Mouse (Mus musculus): ENCODE results near the gene Chrna10. TPM values are rescaled to one million over a fixed set of nuclear protein-coding genes. Genes with fewer than 3 reads are reported as not detected.

The Chrna10 gene
- polyA plus RNA-seq (2012; rRNA removed) = 0.18 and 0.23 TPM in 2 replicates

DNA sequence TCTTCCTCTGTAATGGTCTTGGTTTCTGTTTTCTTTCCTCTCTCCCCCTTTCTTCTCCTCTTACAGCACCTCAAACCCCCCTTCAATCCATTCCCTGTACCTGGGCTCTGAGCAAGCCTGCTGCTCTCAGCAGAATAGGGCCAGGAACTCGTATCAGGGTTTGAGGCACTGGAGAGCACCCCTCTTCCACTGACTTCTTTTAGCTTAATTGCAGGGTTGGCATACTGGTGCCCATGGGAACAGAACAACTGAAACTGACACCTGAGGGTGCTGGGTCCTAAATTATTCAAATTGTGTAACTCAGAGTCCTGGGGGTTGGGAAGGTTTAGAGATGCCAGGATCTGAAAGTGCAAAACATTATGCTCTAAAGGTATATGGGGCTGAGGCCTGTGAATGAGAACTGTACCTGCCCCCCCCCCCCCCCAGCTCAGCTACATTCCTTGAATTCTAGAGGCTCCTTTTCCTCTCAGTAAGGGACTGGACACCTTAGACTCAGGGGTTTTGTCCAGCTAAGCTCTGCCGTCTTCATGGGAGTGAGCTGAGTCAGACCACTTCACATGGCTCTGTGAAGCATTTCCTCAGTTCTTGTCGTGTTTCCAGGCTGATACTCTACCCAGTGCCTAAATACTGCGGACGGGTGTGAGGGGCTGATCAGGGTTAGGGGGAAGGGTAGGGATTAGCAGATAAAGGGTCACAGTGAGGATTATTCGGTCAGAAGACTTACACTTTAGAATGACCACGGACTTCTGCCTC lies at the start of gene Chrna10:
Gene Chrna10 (minus strand): TSS at position 250 of the 753 bp plus-strand sequence.
- no peak within 1 kb of the TSS for H3K27ac ChIP-seq (ENCODE audit: insufficient read depth, low read depth, low read length)

DNA sequence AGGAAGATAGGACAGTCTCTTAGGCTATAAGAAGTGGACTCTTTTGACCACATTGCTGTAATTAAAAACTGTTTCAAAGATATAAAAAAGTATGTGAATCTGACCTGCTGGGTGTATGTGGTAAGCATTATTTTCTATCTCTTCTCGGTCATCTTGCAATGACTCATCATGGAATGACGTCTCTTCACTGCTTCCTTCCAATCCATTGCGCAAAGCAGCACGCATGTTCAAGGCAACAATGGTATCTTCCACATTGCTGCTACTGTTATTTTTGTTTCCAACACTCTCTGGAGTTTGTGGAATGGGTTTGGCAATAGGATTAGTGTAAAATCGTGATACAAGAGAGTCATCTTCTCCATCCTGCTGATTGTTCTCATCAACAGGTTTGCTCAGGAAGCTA lies 37.1 kb upstream of the Chrna10 start:
- H3K36me3 ChIP-seq (ENCODE audit: control insufficient read depth, insufficient read depth, low read length) = peaks cover 51% of the 10 kb centered on the region
- no peak overlapping the region for H3K4me3 ChIP-seq (ENCODE audit: low read depth, low read length)
- H3K4me1 ChIP-seq (ENCODE audit: control insufficient read depth, insufficient read depth, insufficient read length, low read length) = no peaks in the 10 kb centered on the region
- no peaks in the 10 kb centered on the region for H3K27me3 ChIP-seq (ENCODE audit: control insufficient read depth, insufficient read depth, low read length)
- no peak overlapping the region for H3K27ac ChIP-seq (ENCODE audit: insufficient read depth, low read depth, low read length)
- no peak for TF ChIP-seq POLR2A (IDR thresholded peaks at IDR 0.05; ENCODE audit: low read depth, low read length)
- no peak for TF ChIP-seq CTCF (IDR thresholded peaks at IDR 0.05; ENCODE audit: extremely low read depth, insufficient read length, insufficient replicate concordance, low read depth, low read length)
- whole genome bisulfite sequencing = 86% methylated on average over 5 of the region's 5 CpGs

More for the DNA sequence above, at the start of gene Chrna10:
- Histone ChIP-seq H3K4me3 (ENCODE audit: low read depth, low read length) (no peak within 1 kb of the TSS), H3K4me1 (ENCODE audit: control insufficient read depth, insufficient read depth, insufficient read length, low read length) (no peaks in the 10 kb centered on the region), H3K27me3 (ENCODE audit: control insufficient read depth, insufficient read depth, low read length) (no peaks in the 10 kb centered on the region), H3K36me3 (ENCODE audit: control insufficient read depth, insufficient read depth, low read length) (peaks cover 25% of the 10 kb centered on the region)
- WGBS = 48% methylated on average over 7 of the region's 7 CpGs
- no peak for TF ChIP-seq POLR2A (IDR thresholded peaks at IDR 0.05; ENCODE audit: low read depth, low read length)
- TF ChIP-seq CTCF (IDR thresholded peaks at IDR 0.05; ENCODE audit: extremely low read depth, insufficient read length, insufficient replicate concordance, low read depth, low read length) = no peak

DNA sequence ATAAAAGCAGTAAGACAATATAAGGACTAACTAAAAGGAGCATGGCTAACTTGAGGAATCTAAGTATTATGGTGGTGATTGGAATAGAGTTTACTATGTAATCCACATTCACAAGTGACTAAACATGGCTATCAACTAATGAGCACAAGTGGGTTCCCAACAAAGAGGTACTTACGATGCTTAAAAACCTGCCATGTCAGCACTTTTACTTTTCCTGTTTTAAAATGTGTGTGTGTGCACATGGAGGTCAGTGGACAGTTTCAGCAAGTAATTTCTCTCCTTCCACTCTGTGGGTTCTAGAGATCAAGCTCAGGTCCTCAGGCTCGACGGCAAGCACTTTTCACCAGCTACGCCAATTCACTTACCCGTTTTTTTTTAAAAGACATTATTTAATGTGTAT lies 21.3 kb upstream of the Chrna10 start:
- Histone ChIP-seq H3K4me1 (ENCODE audit: control insufficient read depth, insufficient read depth, insufficient read length, low read length) (no peaks in the 10 kb centered on the region), H3K27ac (ENCODE audit: insufficient read depth, low read depth, low read length) (no peak overlapping the region), H3K4me3 (ENCODE audit: low read depth, low read length) (no peak overlapping the region), H3K27me3 (ENCODE audit: control insufficient read depth, insufficient read depth, low read length) (no peaks in the 10 kb centered on the region; the same call in 1 of the 2 replicates), H3K36me3 (ENCODE audit: control insufficient read depth, insufficient read depth, low read length) (peaks cover 52% of the 10 kb centered on the region)
- 96% methylated on average over 5 of the region's 5 CpGs for WGBS
- no peak for TF ChIP-seq POLR2A (IDR thresholded peaks at IDR 0.05; ENCODE audit: low read depth, low read length)
- no peak for TF ChIP-seq CTCF (IDR thresholded peaks at IDR 0.05; ENCODE audit: extremely low read depth, insufficient read length, insufficient replicate concordance, low read depth, low read length)

DNA sequence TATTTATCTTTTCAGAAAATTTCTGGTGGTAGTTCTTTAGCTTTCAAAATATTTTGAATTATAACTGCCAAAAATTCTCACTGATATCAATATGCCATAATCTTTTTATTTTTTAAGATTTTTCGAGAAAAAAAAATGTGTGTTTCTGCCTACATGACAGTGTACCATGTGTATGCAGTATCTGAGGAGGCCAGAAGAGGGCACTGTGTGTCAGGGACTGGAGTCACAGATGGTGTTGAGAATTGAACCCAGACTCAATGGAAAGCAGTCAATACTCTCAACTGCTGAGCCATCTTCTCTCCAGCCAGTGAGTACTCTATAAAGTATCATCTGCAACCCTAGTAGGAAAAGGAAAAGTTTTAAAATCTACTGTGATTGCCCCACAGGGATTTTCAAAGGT lies 20.8 kb upstream of the Chrna10 start:
- no peaks in the 10 kb centered on the region for H3K4me1 ChIP-seq (ENCODE audit: control insufficient read depth, insufficient read depth, insufficient read length, low read length)
- no peak overlapping the region for H3K4me3 ChIP-seq (ENCODE audit: low read depth, low read length)
- WGBS = 83% methylated on average over 1 of the region's 1 CpGs
- no peaks in the 10 kb centered on the region; the same call in 1 of the 2 replicates for H3K27me3 ChIP-seq (ENCODE audit: control insufficient read depth, insufficient read depth, low read length)
- TF ChIP-seq POLR2A (IDR thresholded peaks at IDR 0.05; ENCODE audit: low read depth, low read length) = no peak
- TF ChIP-seq CTCF (IDR thresholded peaks at IDR 0.05; ENCODE audit: extremely low read depth, insufficient read length, insufficient replicate concordance, low read depth, low read length) = no peak
- H3K27ac ChIP-seq (ENCODE audit: insufficient read depth, low read depth, low read length) = no peak overlapping the region
- H3K36me3 ChIP-seq (ENCODE audit: control insufficient read depth, insufficient read depth, low read length) = peaks cover 53% of the 10 kb centered on the region

DNA sequence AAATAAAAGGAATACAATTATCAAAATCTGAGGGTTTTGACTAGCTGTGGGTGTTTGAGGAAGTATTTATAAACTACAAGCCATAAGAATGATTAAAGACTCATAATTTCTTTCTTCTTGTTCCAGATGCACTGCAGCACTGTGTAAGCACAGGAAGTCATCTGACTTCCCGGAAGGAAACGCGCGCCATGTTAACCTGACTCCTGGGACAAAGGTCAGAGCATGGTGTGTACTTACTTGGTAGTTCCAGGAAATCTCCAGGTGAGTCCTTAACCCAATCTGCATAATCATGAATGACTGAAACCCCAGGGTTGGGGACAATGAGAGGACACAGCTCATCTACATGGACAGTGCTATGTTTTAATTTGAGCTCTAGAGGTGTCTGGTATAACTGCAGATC lies 15.8 kb upstream of the Chrna10 start:
- no peak overlapping the region for H3K4me3 ChIP-seq (ENCODE audit: low read depth, low read length)
- H3K36me3 ChIP-seq (ENCODE audit: control insufficient read depth, insufficient read depth, low read length) = peaks cover 59% of the 10 kb centered on the region
- no peak overlapping the region for H3K27ac ChIP-seq (ENCODE audit: insufficient read depth, low read depth, low read length)
- TF ChIP-seq POLR2A (IDR thresholded peaks at IDR 0.05; ENCODE audit: low read depth, low read length) = no peak
- no peak for TF ChIP-seq CTCF (IDR thresholded peaks at IDR 0.05; ENCODE audit: extremely low read depth, insufficient read length, insufficient replicate concordance, low read depth, low read length)
- 78% methylated on average over 4 of the region's 4 CpGs for WGBS
- no peaks in the 10 kb centered on the region for H3K27me3 ChIP-seq (ENCODE audit: control insufficient read depth, insufficient read depth, low read length)
- H3K4me1 ChIP-seq (ENCODE audit: control insufficient read depth, insufficient read depth, insufficient read length, low read length) = no peaks in the 10 kb centered on the region

DNA sequence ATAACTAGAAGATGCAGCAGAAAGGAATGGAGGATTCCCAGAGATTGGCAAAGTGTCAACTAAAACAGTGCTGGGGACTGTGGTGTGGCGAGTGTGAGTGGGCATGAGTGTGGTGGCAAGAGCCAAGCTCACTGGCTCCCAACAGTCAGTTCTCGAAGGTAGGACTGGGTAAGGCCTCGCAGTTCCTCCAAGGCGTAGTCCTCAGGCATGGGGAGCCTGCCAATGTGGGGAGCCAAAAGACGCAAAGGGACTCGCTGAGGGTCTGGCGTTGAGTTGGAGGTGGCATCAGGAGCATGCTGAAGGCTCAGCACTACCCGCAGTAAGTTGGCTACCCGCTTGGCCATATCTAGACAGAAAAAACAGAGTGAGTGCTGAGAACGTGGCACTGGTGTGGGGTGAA lies 3.7 kb upstream of the Chrna10 start:
- H3K4me1 ChIP-seq (ENCODE audit: control insufficient read depth, insufficient read depth, insufficient read length, low read length) = no peaks in the 10 kb centered on the region
- H3K27ac ChIP-seq (ENCODE audit: insufficient read depth, low read depth, low read length) = no peak overlapping the region
- no peaks in the 10 kb centered on the region for H3K27me3 ChIP-seq (ENCODE audit: control insufficient read depth, insufficient read depth, low read length)
- H3K36me3 ChIP-seq (ENCODE audit: control insufficient read depth, insufficient read depth, low read length) = peaks cover 59% of the 10 kb centered on the region
- 94% methylated on average over 10 of the region's 10 CpGs for WGBS
- no peak overlapping the region for H3K4me3 ChIP-seq (ENCODE audit: low read depth, low read length)
- TF ChIP-seq CTCF (IDR thresholded peaks at IDR 0.05; ENCODE audit: extremely low read depth, insufficient read length, insufficient replicate concordance, low read depth, low read length) (no peak), POLR2A (IDR thresholded peaks at IDR 0.05; ENCODE audit: low read depth, low read length) (no peak)

DNA sequence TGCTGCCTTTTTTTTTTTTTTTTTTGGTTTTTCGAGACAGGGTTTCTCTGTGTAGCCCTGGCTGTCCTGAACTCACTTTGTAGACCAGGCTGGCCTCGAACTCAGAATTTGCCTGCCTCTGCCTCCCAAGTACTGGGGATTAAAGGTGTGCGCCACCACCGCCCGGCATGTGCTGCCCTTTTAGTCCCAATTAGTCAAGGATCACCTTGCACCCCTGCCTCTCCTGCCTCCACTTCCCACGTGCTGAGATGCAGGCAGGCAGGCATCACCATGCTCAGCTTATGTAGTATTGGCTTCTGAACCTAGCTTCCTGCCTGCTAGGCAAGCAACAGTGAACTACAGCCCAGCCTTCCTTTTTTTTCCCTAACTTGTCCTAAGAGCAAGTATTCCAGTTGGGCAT lies 754 bp upstream of the Chrna10 start:
- no peaks in the 10 kb centered on the region for H3K27me3 ChIP-seq (ENCODE audit: control insufficient read depth, insufficient read depth, low read length)
- H3K36me3 ChIP-seq (ENCODE audit: control insufficient read depth, insufficient read depth, low read length) = peaks cover 31% of the 10 kb centered on the region
- H3K27ac ChIP-seq (ENCODE audit: insufficient read depth, low read depth, low read length) = no peak overlapping the region
- 72% methylated on average over 6 of the region's 6 CpGs for WGBS
- no peak for TF ChIP-seq CTCF (IDR thresholded peaks at IDR 0.05; ENCODE audit: extremely low read depth, insufficient read length, insufficient replicate concordance, low read depth, low read length)
- no peak for TF ChIP-seq POLR2A (IDR thresholded peaks at IDR 0.05; ENCODE audit: low read depth, low read length)
- no peak overlapping the region for H3K4me3 ChIP-seq (ENCODE audit: low read depth, low read length)
- H3K4me1 ChIP-seq (ENCODE audit: control insufficient read depth, insufficient read depth, insufficient read length, low read length) = no peaks in the 10 kb centered on the region

Measured in small intestine, adult 2 months (tissue).